Mouse (Mus musculus): Measurements from ENCODE around the gene Sbk1.
"Not testable (repeated sequence)": the region's sequence is repeated elsewhere in the genome, so short reads cannot be mapped to it uniquely, and the experiment has no call there.

Gene Sbk1

DNA sequence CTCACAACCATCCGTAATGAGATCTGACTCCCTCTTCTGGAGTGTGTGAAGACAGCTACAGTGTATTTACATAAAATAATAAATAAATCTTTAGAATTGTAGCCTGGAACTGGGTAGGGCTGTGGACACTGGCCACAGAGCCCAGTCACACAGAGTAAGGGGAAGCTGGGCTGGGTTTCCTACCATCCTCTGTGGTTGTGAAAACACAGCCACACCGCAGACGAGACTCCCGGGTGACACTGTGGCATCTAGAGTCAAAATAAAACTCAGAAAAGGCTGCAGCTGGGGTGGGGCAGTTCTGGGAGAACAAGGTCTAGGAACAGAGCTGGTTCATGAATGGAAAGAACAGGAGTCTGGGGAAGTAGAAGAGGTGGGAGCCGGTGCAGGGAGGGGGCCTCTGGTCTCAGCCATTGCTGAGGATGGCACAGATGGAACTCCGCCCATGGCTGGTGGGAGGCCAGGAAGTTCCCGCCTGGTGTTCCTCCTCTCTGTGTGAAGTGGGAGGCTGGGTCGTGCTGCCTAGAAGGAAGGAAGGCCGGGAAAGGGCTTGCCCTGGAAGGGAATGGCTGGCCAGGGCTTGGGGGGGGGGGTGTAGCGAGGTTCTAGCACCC lies 15.2 kb downstream of the Sbk1 start:
- in situ Hi-C loops (cut with MseI, MboI) = no loop called here

- in situ Hi-C loops (cut with MseI, MboI) = no loop called here
These were observed 15.7 kb downstream of the Sbk1 start for GRCm38 (mm10) chr7:126288104-126288497.

DNA sequence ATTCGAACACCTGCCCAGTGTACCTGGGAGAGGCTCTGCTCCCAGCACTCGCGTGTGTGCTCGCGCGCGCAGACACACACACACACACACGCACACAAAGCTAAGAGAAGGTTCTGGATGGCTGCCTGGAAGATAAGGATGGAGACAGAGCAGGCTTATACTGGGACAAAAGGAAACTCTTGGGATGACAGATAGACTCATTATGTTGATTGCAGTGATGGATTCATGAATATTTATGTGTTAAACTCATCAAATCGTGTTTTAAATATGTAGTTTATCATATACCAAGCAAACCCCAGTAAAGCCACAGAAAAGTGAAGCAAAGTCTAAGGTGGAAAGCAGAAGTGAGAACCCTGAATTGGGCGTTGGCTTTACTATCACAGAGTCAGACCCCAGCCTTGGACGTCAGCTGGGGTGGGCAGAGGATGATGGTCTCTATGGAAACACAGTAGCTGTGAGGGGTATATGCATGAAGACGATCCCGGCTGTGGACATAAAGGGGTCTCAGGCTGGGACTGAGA lies 16.2 kb downstream of the Sbk1 start:
- in situ Hi-C loops (cut with MseI, MboI) = no loop called here

DNA sequence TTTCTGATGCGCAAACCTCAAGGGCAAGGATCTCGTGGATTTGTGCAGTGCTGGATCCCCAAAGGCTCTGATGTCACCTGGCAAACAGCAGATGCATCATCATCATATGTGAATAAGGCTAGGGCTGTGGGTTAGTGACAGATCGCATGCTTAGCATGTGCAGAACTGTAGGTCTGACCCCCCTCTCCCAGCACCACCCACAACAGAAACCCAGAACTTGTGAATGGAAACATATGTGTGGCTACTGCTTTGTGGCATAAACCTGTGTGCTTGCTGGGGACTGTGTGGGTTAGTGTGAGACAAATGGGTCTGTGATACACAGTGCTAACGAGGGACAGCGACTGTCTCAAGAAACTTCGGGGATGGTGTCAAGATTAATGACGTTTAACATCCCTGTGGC lies 17.0 kb downstream of the Sbk1 start:
- in situ Hi-C loops (cut with MseI, MboI) = no loop called here

GRCm38 (mm10) chr7:126289956-126290355 lies 17.5 kb downstream of the Sbk1 start:
- in situ Hi-C loops (cut with MseI, MboI) = no loop called here

- in situ Hi-C loops (cut with MseI, MboI) = no loop called here
These were observed 19.5 kb downstream of the Sbk1 start for GRCm38 (mm10) chr7:126291681-126292545.

DNA sequence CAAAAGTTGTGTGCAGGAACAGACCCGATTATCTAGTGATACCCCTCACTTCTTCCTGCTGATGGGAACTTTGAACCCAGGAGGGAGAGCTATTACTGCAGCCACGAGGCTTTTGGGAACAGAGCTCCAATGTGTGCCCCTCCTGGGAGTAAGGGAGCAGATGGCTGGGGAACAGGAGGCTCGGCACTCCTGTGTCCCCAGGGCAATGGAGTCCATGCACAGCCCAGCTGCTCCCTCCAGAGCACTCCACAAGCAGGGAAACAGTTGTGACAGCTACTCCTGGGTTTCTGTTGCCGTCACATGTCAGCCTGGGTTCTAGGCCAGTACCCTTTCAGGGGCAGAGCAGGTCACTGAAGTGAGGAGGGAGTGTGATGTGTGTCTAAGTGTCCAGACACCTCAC lies 20.7 kb downstream of the Sbk1 start:
- in situ Hi-C loops (cut with MseI, MboI) = no loop called here

DNA sequence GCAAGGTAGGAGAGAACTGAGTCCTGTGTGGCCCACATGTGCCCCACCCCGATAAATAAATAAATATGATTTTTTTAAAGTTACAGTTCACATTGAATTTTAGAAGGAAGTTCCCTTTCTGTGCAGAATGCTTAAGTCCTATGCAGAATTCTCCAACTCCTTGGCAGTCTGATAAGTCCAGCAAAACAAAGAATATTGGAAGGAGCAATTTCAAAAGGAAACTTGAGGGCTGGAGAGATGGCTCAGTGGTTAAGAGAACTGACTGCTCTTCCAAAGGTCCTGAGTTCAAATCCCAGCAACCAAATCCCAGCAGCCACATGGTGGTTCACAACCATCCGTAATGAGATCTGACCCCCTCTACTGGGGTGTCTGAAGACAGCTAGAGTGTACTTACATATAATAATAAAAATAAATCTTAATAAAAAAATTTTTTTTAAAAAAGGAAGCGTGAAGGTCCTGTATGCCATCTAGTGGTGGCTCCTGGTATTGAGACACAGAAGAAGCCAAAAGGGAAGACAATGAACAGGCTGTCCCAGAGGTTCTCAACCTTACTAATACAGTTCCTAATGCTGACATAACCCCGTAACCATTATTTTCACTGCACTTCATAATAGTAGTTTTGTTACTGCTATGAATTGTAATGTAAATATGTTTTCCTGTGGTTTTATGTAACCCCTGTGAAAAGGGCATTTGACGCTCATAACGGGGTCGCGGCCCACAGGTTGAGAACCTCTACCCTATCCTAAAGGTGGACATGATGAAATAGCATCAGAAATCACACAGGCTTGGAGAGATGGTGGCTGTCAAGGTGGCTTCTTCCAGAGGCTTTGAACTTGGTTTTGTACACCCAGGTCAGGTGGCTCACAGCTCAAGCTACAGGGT lies 25.4 kb downstream of the Sbk1 start:
- in situ Hi-C loops (cut with MseI, MboI) = loop anchor here (5.0 kb wide), 1 partner anchor 36 kb away; no protein-coding TSS in a partner anchor

DNA sequence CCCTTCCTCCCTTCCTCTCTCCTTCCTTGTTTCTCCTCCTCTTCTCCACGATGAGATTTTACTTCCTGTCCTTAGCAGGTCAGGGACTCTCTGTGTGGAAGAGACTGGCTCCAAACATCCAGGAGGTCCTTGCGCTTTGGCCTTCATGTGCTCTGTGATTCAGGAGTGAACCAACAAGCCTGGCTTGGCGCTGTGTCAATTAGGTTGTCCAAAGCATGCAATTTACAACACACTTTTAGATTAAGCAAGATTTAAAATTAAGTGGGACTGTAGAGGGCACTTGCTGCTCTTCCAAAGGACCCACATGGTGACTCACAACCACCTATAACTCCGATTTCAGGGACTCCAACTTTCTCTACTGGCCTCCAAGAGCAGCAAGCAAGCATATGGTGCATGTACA lies 26.4 kb downstream of the Sbk1 start:
- in situ Hi-C loops (cut with MseI, MboI) = loop anchor here (5.0 kb wide), 1 partner anchor 37 kb away; no protein-coding TSS in a partner anchor

GRCm38 (mm10) chr7:126301831-126302230 lies 29.4 kb downstream of the Sbk1 start:
- in situ Hi-C loops (cut with MseI, MboI) = not testable (repeated sequence)

DNA sequence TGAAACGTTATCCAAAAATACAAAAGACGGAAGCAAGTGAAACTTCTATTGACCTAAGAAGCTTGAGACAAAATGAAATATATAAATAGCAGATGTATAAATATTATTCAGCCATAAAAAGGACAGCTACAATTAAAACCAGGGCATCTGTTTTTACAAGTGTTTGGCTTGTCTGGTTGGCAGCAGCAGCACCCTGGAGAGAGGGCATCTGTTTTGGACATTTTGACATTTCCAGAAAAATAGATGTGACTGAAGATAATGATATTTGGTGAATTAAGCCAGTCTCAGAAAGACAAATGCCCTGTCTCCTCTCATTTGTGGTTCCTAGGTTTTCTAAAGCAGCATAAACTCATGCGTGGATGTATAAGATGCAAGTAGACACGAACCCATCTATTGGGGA lies 39.4 kb downstream of the Sbk1 start:
- in situ Hi-C loops (cut with MseI, MboI) = no loop called here

DNA sequence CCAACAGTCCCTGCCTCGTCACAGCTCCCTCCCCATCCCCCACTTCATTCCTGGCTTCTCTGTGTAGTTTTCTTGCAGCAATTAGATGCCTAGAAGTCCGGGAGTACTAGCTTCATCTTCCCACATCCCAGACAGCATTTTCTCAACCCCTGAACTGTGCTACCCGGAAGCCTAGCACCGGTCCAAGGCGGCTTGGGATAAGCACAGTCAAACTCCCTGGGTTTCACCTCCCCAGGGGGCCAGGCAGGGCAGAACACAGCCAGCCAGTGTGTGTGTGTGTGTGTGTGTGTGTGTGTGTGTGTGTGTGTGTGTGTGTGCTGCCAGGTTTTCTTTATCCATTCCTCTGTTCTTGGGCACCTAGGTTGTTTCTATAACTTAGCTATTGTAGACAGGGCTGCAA lies 40.9 kb downstream of the Sbk1 start:
- in situ Hi-C loops (cut with MseI, MboI) = no loop called here

DNA sequence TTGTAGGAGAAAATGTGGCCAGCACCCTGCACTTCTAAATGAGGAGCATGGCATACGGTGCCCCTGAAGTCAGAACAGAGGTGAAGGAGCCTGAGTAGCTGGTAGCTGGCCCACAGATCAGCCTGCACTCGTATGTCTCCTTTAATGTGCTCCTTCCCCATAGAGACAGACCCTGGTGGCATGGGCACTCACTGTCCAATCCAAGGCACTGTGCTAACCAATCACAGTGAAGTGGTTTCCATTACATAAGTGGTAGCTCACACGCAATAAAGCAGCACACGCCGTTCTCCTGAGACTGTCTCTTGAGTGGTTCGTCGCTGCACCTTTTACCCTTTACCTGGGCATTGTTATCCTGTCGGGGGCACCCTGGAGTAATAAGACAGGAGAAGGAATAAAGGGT lies 41.9 kb downstream of the Sbk1 start:
- in situ Hi-C loops (cut with MseI, MboI) = no loop called here

GRCm38 (mm10) chr7:126323729-126324128 lies 51.3 kb downstream of the Sbk1 start:
- in situ Hi-C loops (cut with MseI, MboI) = loop anchor here (5.0 kb wide), 1 partner anchor 54 kb away; the partner anchor contains the start of gene Spns1 (in 2 of the 2)

DNA sequence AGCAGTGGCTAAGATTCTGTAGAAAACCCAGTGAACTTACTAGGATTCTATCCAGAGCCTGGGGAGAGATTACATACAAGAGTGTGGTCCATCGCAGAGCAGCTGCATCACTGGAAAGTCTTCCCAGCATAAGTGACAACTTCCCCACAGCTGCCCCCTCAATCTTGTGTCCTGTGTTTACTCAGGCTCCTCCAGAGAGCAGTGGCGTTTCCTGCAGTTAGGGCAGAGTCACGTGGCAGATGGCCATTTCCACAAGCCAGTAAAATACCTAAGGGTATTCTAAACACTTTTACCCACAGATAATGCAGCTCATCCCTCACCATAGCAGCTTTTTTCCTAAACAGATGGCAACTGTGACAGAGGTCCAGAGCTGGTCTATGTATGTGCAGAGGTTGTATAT lies 52.4 kb downstream of the Sbk1 start:
- in situ Hi-C loops (cut with MseI, MboI) = loop anchor here (5.0 kb wide), 1 partner anchor 53 kb away; the partner anchor contains the start of gene Spns1 (in 2 of the 2)

DNA sequence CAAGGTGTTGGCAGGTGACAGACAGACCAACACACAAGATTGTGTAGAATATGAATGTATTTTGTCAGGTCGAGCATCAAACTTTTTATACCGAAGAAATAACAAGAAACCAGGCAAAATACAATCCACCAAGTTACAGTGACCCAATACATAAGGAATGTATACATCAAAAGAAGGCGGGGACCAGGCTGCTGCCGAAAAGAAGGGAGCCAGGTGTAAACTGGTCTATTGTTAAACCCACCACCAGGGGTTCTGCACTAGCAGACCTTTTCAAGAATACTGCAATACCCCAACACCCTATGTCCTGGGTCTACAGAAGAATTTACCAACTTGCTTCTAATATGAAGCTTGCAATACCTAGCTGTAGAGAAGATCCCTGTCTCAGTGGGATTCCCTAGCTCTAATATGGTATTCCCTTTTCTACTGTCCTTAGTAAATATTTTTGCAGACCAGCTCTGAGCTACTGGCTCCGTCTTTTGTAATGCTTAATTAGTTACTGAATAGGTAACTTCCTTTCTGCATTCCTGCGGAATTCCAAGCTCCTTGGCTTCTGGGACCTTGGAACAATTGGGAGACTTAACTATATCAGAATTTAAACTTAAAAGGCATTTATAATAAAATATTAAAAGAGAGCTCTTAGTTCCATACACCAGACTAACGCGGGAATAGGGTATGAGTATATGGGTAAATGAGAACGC lies 53.3 kb downstream of the Sbk1 start:
- in situ Hi-C loops (cut with MseI, MboI) = not testable (repeated sequence)

DNA sequence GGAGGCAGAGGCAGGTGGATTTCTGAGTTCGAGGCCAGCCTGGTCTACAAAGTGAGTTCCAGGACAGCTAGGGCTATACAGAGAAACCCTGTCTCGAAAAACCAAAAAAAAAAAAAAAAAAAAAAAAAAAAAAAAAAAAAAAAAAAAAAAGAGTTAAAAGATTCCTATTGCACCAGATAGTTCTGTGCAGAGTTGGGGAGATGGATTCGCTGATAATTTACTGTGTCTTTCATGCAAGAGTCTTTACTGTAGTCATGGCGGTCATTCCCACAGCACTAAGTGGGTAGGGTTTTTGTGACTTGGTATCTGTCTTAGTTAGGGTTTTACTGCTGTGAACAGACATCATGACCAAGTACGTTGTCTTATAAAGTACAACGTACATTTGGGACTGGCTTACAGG lies 56.4 kb downstream of the Sbk1 start:
- in situ Hi-C loops (cut with MseI, MboI) = not testable (repeated sequence)

GRCm38 (mm10) chr7:126329907-126330645 lies 57.7 kb downstream of the Sbk1 start:
- in situ Hi-C loops (cut with MseI, MboI) = no loop called here

GRCm38 (mm10) chr7:126330693-126331092 lies 58.3 kb downstream of the Sbk1 start:
- in situ Hi-C loops (cut with MseI, MboI) = no loop called here

- in situ Hi-C loops (cut with MseI, MboI) = no loop called here
These were observed 60.3 kb downstream of the Sbk1 start for GRCm38 (mm10) chr7:126332691-126333090.
